Mouse (Mus musculus): ENCODE results near the gene Ift172.

- TF ChIP-seq POLR2A (IDR thresholded peaks at IDR 0.05; ENCODE audit: low read depth, low read length), result no peak
- TF ChIP-seq CTCF (IDR thresholded peaks at IDR 0.05; ENCODE audit: extremely low read depth, insufficient read length, insufficient replicate concordance, low read depth, low read length), result no peak
Observed at GRCm38 (mm10) chr5:31222696-31223095, 68.2 kb downstream of the Ift172 start.
